Mouse (Mus musculus) CH12.LX (cell line): Measurements from ENCODE around the gene Slc25a19. TPM values are rescaled to one million over a fixed set of nuclear protein-coding genes. Genes with fewer than 3 reads are reported as not detected.
A peak's percentile ranks its signal among the peaks of the same experiment; 100 is the strongest.

ENCODE experiments used
- DNase-seq: peaks from one replicate; pipeline ENCODE4 v3.0.0-alpha.2; 2013; ENCODE audit errors: extremely low read depth
- H3K27ac ChIP-seq: 2 replicates; pipeline ENCODE4 v1.5.1; 2012; ENCODE audit warnings: low read depth, mild to moderate bottlenecking, control low read depth, moderate library complexity; ENCODE audit not compliant: insufficient read depth
- H3K27me3 ChIP-seq: replicated peaks from 2 replicates; pipeline ENCODE3; 2012; ENCODE audit warnings: inconsistent platforms
- H3K36me3 ChIP-seq, 2 experiments: replicated peaks in 1 of 2; 2 replicates each; pipeline versions ENCODE3 to v1.6.1; 2012; ENCODE audit warnings: inconsistent platforms in 1 of 2, low read length in 1 of 2, mild to moderate bottlenecking in 1 of 2, mixed read lengths in 1 of 2, moderate library complexity in 1 of 2; ENCODE audit not compliant: control insufficient read depth in 1 of 2, insufficient read depth in 1 of 2
- H3K4me1 ChIP-seq, 2 experiments: 2 replicates each; pipeline ENCODE4 v1.6.1; 2012; ENCODE audit warnings: inconsistent platforms in 1 of 2, moderate library complexity in 1 of 2; ENCODE audit not compliant: insufficient read depth in 2 of 2, control insufficient read depth in 1 of 2
- H3K4me2 ChIP-seq: 2 replicates; pipeline ENCODE4 v1.6.1; 2012; ENCODE audit warnings: low read depth, mild to moderate bottlenecking, control low read depth; ENCODE audit not compliant: poor library complexity, insufficient read depth, severe bottlenecking
- H3K4me3 ChIP-seq, 3 experiments: fragments of 150-350 bp in 1 of 3; sonication (generic) in 1 of 3; replicated peaks in 1 of 3; 2 replicates each; pipeline versions ENCODE3 to v1.5.1; 2011 to 2012; ENCODE audit warnings: low read depth in 2 of 3, low read length in 2 of 3, mild to moderate bottlenecking in 2 of 3, moderate library complexity in 2 of 3, control low read depth in 1 of 3, improper control_type of control experiment in 1 of 3, inconsistent platforms in 1 of 3, mixed read lengths in 1 of 3; ENCODE audit not compliant: poor library complexity in 1 of 3
- H3K79me2 ChIP-seq: replicated peaks from 2 replicates; pipeline ENCODE4 v1.6.1; 2012; ENCODE audit warnings: mild to moderate bottlenecking, moderate library complexity; ENCODE audit not compliant: control insufficient read depth, poor library complexity, insufficient read depth, severe bottlenecking; ENCODE audit errors: extremely low read depth
- H3K9ac ChIP-seq: 2 replicates; pipeline ENCODE4 v1.6.1; 2012; ENCODE audit warnings: low read depth, mild to moderate bottlenecking, control low read depth, moderate library complexity; ENCODE audit not compliant: insufficient read depth
- H3K9me3 ChIP-seq: replicated peaks from 2 replicates; pipeline ENCODE3; 2012; ENCODE audit warnings: low read length, inconsistent platforms, mixed read lengths
- CHD1 ChIP-seq: IDR thresholded peaks from 2 replicates; pipeline ENCODE4 v1.6.1; 2012; ENCODE audit warnings: low read depth, low read length, improper control_type of control experiment, inconsistent platforms
- CHD2 ChIP-seq: IDR thresholded peaks from 2 replicates; pipeline ENCODE4 v1.6.1; 2011; ENCODE audit warnings: low read length, improper control_type of control experiment
- CTCF ChIP-seq, 2 experiments: IDR thresholded peaks in 1 of 2; conservative IDR thresholded peaks in 1 of 2; 2 replicates each; pipeline ENCODE4 v1.5.1; 2011 to 2012; ENCODE audit warnings: low read depth in 2 of 2, low read length in 2 of 2, improper control_type of control experiment in 1 of 2, inconsistent platforms in 1 of 2, mild to moderate bottlenecking in 1 of 2, moderate library complexity in 1 of 2
- ELF1 ChIP-seq: IDR thresholded peaks from 2 replicates; pipeline ENCODE4 v1.6.1; 2014; ENCODE audit warnings: low read depth, mild to moderate bottlenecking, inconsistent platforms, low read length, improper control_type of control experiment
- HCFC1 ChIP-seq: IDR thresholded peaks from 2 replicates; pipeline ENCODE4 v1.6.1; 2012; ENCODE audit warnings: low read depth, mild to moderate bottlenecking, inconsistent platforms, low read length, improper control_type of control experiment
- JUN ChIP-seq: IDR thresholded peaks from 2 replicates; pipeline ENCODE4 v1.6.1; 2011; ENCODE audit warnings: low read depth, mild to moderate bottlenecking, low read length, improper control_type of control experiment, moderate library complexity; ENCODE audit not compliant: insufficient read depth
- KAT2A ChIP-seq: IDR thresholded peaks from 2 replicates; pipeline ENCODE4 v1.6.1; 2012; ENCODE audit warnings: low read length, improper control_type of control experiment, inconsistent platforms; ENCODE audit not compliant: insufficient replicate concordance
- MAFK ChIP-seq: IDR thresholded peaks from 2 replicates; pipeline ENCODE4 v1.6.1; 2011; ENCODE audit warnings: low read length, improper control_type of control experiment; ENCODE audit not compliant: insufficient replicate concordance
- MAX ChIP-seq: IDR thresholded peaks from 2 replicates; pipeline ENCODE4 v1.6.1; 2011; ENCODE audit warnings: low read length, improper control_type of control experiment
- MXI1 ChIP-seq: IDR thresholded peaks from 2 replicates; pipeline ENCODE4 v1.6.1; 2011; ENCODE audit warnings: mild to moderate bottlenecking, low read depth, low read length, improper control_type of control experiment
- NRF1 ChIP-seq: IDR thresholded peaks from 2 replicates; pipeline ENCODE4 v1.6.1; 2014; ENCODE audit warnings: low read depth, mild to moderate bottlenecking, inconsistent platforms, low read length, improper control_type of control experiment, moderate library complexity
- POLR2A ChIP-seq: IDR thresholded peaks from 2 replicates; pipeline ENCODE4 v1.6.1; 2011; ENCODE audit warnings: low read depth, mild to moderate bottlenecking, improper control_type of control experiment, low read length
- POLR2AphosphoS2 ChIP-seq: IDR thresholded peaks from 2 replicates; pipeline ENCODE4 v1.6.1; 2011; ENCODE audit warnings: low read depth, low read length, improper control_type of control experiment
- RAD21 ChIP-seq: IDR thresholded peaks from 2 replicates; pipeline ENCODE4 v1.6.1; 2011; ENCODE audit warnings: low read depth, mild to moderate bottlenecking, low read length, improper control_type of control experiment, moderate library complexity
- RCOR1 ChIP-seq: conservative IDR thresholded peaks from 2 replicates; pipeline ENCODE4 v1.6.1; 2012; ENCODE audit warnings: low read depth, mild to moderate bottlenecking, inconsistent platforms, low read length, improper control_type of control experiment
- SIN3A ChIP-seq: IDR thresholded peaks from 2 replicates; pipeline ENCODE4 v1.6.1; 2012; ENCODE audit warnings: low read length, improper control_type of control experiment, inconsistent platforms
- TBP ChIP-seq: conservative IDR thresholded peaks from 2 replicates; pipeline ENCODE4 v1.6.1; 2011; ENCODE audit warnings: low read depth, low read length, improper control_type of control experiment
- TCF12 ChIP-seq: IDR thresholded peaks from 2 replicates; pipeline ENCODE4 v1.6.1; 2014; ENCODE audit warnings: low read depth, mild to moderate bottlenecking, inconsistent platforms, low read length, improper control_type of control experiment
- USF2 ChIP-seq: conservative IDR thresholded peaks from 2 replicates; pipeline ENCODE4 v1.6.1; 2011; ENCODE audit warnings: low read depth, low read length, improper control_type of control experiment
- ZMIZ1 ChIP-seq: IDR thresholded peaks from 2 replicates; pipeline ENCODE4 v1.6.1; 2012; ENCODE audit warnings: low read depth, mild to moderate bottlenecking, inconsistent platforms, low read length, improper control_type of control experiment
- dilution Hi-C: fragments of 300-500 bp; cut with MboI; formaldehyde crosslinking; loops from 2 replicates; pipeline ENCODE4 v1.14.3; 2020; ENCODE audit warnings: low sequenced_read_pairs; ENCODE audit not compliant: extremely low pct_unique_long_range_greater_than_20kb, extremely low pct_ligation_motif_present
- in situ Hi-C: fragments of 300-500 bp; cut with MboI; formaldehyde crosslinking; loops from 3 replicates; pipeline ENCODE4 v1.14.3; 2019; ENCODE audit warnings: low sequenced_read_pairs, low pct_ligation_motif_present, low pct_unique_long_range_greater_than_20kb, mixed read lengths
- polyA plus RNA-seq: library from polyadenylated mRNA; unstranded; fragments of >175 nt; gene quantifications from 2 replicates; pipeline ENCODE4 v1.2.1, GENCODE M21; 2012; ENCODE audit warnings: low read depth; ENCODE audit not compliant: insufficient read length
- total RNA-seq, 2 experiments: library from RNA; depleted of rRNA; stranded (reverse); fragments of 300-350 nt in 1 of 2; fragments of >200 nt in 1 of 2; gene quantifications; 2 replicates each; pipeline ENCODE4 v1.2.3; 2012 to 2014

Slc25a19 gene
- total and polyA plus RNA-seq, 3 experiments = 277 to 398 (median 278) TPM

DNA sequence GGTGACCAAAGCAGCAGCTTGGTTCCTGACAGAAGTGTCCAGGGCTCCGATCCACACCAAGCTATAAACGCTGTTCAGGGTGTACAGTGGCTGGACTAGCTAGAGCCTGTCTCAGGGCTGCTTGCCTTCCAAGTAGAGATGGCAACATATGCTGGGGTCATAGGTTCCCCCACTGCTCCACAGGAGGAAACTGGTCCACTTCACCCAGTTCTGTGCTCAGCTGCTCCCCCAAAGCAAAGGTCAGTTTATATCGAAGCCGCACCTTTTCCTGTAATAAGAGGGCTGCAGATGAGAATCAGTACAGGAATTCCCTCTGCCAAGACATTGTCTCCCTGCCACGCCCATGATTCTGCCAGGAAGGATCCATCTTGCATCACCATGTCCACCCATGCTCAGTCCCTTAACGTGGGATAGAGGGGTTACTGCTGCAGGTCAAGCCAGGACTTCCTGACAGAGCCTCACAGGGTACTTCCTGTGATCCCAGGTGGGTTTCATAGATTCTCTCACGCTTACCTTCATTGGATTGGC, 42.5 kb downstream of the Slc25a19 start:
- Histone ChIP-seq H3K4me2 (no peak overlapping the region), H3K36me3 (peaks cover 95 to 97% of the 10 kb centered on the region in 2 experiments), H3K79me2 (no peaks in the 10 kb centered on the region), H3K9me3 (no peaks in the 10 kb centered on the region), H3K9ac (no peak overlapping the region), H3K27ac (no peak overlapping the region), H3K4me3 (no peak overlapping the region), H3K4me1 (peaks cover 20 to 49% of the 10 kb centered on the region in 2 experiments), H3K27me3 (no peaks in the 10 kb centered on the region)
- no peak for DNase-seq
- TF ChIP-seq USF2 (no peak), MAX (no peak), POLR2AphosphoS2 (0 out of 2 replicates have a peak, but pooled peaks have one; percentile 22), CHD2 (peak; percentile 16; the same call in 1 of the 2 replicates), JUN (no peak), CHD1 (no peak), MAFK (no peak), ELF1 (no peak), TBP (no peak), RAD21 (no peak), TCF12 (no peak), NRF1 (no peak), POLR2A (peak; percentile 28; the same call in 1 of the 2 replicates), KAT2A (no peak), CTCF (conservative IDR thresholded peaks at IDR 0.05 in 1 of 2, IDR thresholded peaks at IDR 0.05 in 1 of 2; ENCODE audit: low read depth in 2 of 2, low read length in 2 of 2) (no peak), SIN3A (no peak), MXI1 (no peak), RCOR1 (no peak)
- dilution Hi-C loops = no loop called here
- in situ Hi-C loops = no loop called here

DNA sequence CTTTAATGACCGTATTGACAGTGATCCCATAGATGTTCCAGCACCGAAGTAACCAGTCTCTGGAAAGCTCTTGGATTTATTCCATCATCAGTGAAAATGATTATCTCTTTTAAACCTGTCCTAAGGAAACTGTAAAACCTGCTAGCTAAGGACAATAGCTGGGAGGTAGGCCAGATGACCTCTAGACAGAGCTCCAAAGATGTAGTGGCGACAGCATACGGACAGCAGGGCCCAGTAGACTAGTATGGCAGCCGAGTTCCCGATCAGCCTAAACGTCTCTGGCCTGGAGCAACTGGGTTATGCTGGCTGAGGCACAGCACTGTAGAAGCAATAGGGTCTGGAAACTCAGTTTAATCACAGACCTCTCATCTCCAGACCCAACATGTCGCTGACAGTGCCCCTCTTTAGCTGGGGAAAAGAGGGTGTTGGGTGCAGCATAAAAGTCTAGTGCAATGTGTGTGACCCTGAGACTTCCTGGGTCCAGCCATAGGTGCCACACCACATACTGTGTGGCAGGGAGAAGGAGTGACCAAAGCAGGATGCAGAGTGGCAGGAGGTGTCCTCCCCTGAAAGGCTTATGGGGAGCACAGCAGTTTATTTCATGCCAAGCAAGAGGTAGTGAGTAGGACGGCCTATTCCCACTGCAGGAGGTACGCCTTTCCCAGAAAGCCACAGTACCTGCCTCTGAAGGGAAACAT, 43.6 kb downstream of the Slc25a19 start:
- in situ Hi-C loops = no loop called here
- DNase-seq = no peak
- peaks cover 20 to 46% of the 10 kb centered on the region in 2 experiments for H3K4me1 ChIP-seq
- TF ChIP-seq CTCF (conservative IDR thresholded peaks at IDR 0.05 in 1 of 2, IDR thresholded peaks at IDR 0.05 in 1 of 2; ENCODE audit: low read depth in 2 of 2, low read length in 2 of 2) = no peak
- no peak for TF ChIP-seq JUN
- no peak for TF ChIP-seq TBP
- TF ChIP-seq HCFC1 = no peak
- 0 out of 2 replicates have a peak, but pooled peaks have one; percentile 6 for TF ChIP-seq POLR2A
- peak; percentile 9; the same call in 1 of the 2 replicates for TF ChIP-seq ZMIZ1
- no peak for TF ChIP-seq RCOR1
- no peak for TF ChIP-seq ELF1
- TF ChIP-seq, all 38 proteins: peak for 2
- Histone ChIP-seq H3K36me3 (peaks cover 92 to 97% of the 10 kb centered on the region in 2 experiments), H3K9ac (no peak overlapping the region), H3K27me3 (no peaks in the 10 kb centered on the region), H3K79me2 (no peaks in the 10 kb centered on the region), H3K4me3 (no peak overlapping the region), H3K4me2 (no peak overlapping the region), H3K9me3 (no peaks in the 10 kb centered on the region), H3K27ac (peak overlapping the region; percentile 25; the same call in 1 of the 2 replicates)
- dilution Hi-C loops = no loop called here
